Mouse (Mus musculus): ENCODE data around the gene Sepsecs. TPM values are rescaled to one million over a fixed set of nuclear protein-coding genes. Genes with fewer than 3 reads are reported as not detected.

The Sepsecs gene
- polyA plus RNA-seq, 1 experiment from 2014 or later: 8.7 TPM

- DNase-seq (ENCODE audit: low spot score) (no peak), ATAC-seq (ENCODE audit: insufficient read depth, low FRiP score, low TSS enrichment) (no peak)
- H3K9me3 ChIP-seq (ENCODE audit: control insufficient read depth, low read length): no peaks in the 10 kb centered on the region
- H3K4me1 ChIP-seq (ENCODE audit: control insufficient read depth, insufficient read depth, low read length): no peaks in the 10 kb centered on the region
- no peaks in the 10 kb centered on the region for H3K27me3 ChIP-seq (ENCODE audit: control insufficient read depth, insufficient read depth, low read length)
- no peak overlapping the region for H3K4me3 ChIP-seq (ENCODE audit: low read depth, low read length)
- WGBS: 89% methylated on average over 10 of the region's 10 CpGs
- H3K4me2 ChIP-seq (ENCODE audit: low read depth): no peak overlapping the region
- no peaks in the 10 kb centered on the region for H3K36me3 ChIP-seq (ENCODE audit: control insufficient read depth, insufficient read depth, low read length)
- no peak overlapping the region for H3K27ac ChIP-seq (ENCODE audit: low read depth, low read length)
- H3K9ac ChIP-seq (ENCODE audit: low read length): no peak overlapping the region
These were observed 59.8 kb downstream of the Sepsecs start for GRCm38 (mm10) chr5:52609672-52610071.

DNA sequence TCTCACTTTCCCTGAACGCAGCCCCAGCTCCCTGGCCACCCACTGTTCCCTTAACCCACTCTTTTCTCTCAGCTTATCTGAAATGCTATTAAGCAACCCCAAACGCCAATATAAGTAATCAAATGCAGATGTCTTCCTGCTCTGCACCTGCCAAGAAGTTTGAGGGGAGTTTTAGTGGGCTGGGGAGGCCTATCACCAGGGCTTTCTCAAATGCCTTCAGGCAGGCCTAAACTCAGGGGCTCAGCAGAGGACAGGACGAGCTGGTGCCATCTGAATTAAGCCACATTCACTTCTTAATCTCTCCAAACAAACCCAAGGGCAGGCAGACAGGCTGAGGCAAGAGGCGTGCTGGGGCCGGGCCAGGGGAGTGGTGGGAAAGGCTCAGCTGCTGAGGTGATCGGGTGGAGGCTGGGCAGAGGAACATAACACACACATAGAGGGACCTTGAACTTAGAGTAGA, 64.9 kb downstream of the Sepsecs start:
- Histone ChIP-seq H3K9ac (ENCODE audit: low read length) (no peak overlapping the region), H3K4me1 (ENCODE audit: control insufficient read depth, insufficient read depth, low read length) (no peaks in the 10 kb centered on the region), H3K27me3 (ENCODE audit: control insufficient read depth, insufficient read depth, low read length) (no peaks in the 10 kb centered on the region), H3K27ac (ENCODE audit: low read depth, low read length) (no peak overlapping the region), H3K9me3 (ENCODE audit: control insufficient read depth, low read length) (no peaks in the 10 kb centered on the region), H3K36me3 (ENCODE audit: control insufficient read depth, insufficient read depth, low read length) (no peaks in the 10 kb centered on the region), H3K4me3 (ENCODE audit: low read depth, low read length) (no peak overlapping the region), H3K4me2 (ENCODE audit: low read depth) (no peak overlapping the region)
- DNase-seq (ENCODE audit: low spot score) (no peak), ATAC-seq (ENCODE audit: insufficient read depth, low FRiP score, low TSS enrichment) (no peak)
- 64% methylated on average over 6 of the region's 6 CpGs for WGBS

GRCm38 (mm10) chr5:52590612-52591011, 78.9 kb downstream of the Sepsecs start:
- H3K4me1 ChIP-seq (ENCODE audit: control insufficient read depth, insufficient read depth, low read length): no peaks in the 10 kb centered on the region
- H3K4me2 ChIP-seq (ENCODE audit: low read depth): no peak overlapping the region
- DNase-seq (ENCODE audit: low spot score): no peak
- H3K9ac ChIP-seq (ENCODE audit: low read length): no peak overlapping the region
- H3K27me3 ChIP-seq (ENCODE audit: control insufficient read depth, insufficient read depth, low read length): no peaks in the 10 kb centered on the region
- WGBS: 88% methylated on average over 9 of the region's 9 CpGs
- no peak overlapping the region for H3K4me3 ChIP-seq (ENCODE audit: low read depth, low read length)
- H3K27ac ChIP-seq (ENCODE audit: low read depth, low read length): no peak overlapping the region
- no peak for ATAC-seq (ENCODE audit: insufficient read depth, low FRiP score, low TSS enrichment)
- no peaks in the 10 kb centered on the region for H3K9me3 ChIP-seq (ENCODE audit: control insufficient read depth, low read length)
- H3K36me3 ChIP-seq (ENCODE audit: control insufficient read depth, insufficient read depth, low read length): no peaks in the 10 kb centered on the region

Other genes with a start within 250 kb of the Sepsecs start
- gene Ccdc149, start 198.2 kb downstream of the Sepsecs start, polyA plus RNA-seq (2014; fragmentation: Nextera tagmentation; extraction: Ambion mirVana): 2.2 and 2.3 TPM in 2 replicates
- 1.4 and 1.5 TPM in 2 replicates for gene Lgi2, start 103.2 kb downstream of the Sepsecs start, polyA plus RNA-seq (2014; fragmentation: Nextera tagmentation; extraction: Ambion mirVana)
- gene Pi4k2b, start 71.9 kb upstream of the Sepsecs start, polyA plus RNA-seq (2014; fragmentation: Nextera tagmentation; extraction: Ambion mirVana): 22.4 and 24.5 TPM in 2 replicates
- 15.0 and 16.3 TPM in 2 replicates for gene Zcchc4, start 105.7 kb upstream of the Sepsecs start, polyA plus RNA-seq (2014; fragmentation: Nextera tagmentation; extraction: Ambion mirVana)
- 137 and 141 TPM in 2 replicates for gene Anapc4, start 164.3 kb upstream of the Sepsecs start, polyA plus RNA-seq (2014; fragmentation: Nextera tagmentation; extraction: Ambion mirVana)

Data from neural tube, embryonic 11.5 days (tissue).